Mouse (Mus musculus) E14TG2a.4 (cell line): ENCODE results near the gene Nnmt.

Experiments
- H3K27me3 ChIP-seq: 2 replicates; pipeline ENCODE4 v1.6.1; 2014; ENCODE audit warnings: low read length, control low read depth; ENCODE audit not compliant: insufficient read depth
- H3K36me3 ChIP-seq: 2 replicates; pipeline ENCODE4 v1.6.1; 2014; ENCODE audit warnings: low read length, control low read depth; ENCODE audit not compliant: insufficient read depth
- H3K4me1 ChIP-seq: replicated peaks from 2 replicates; pipeline ENCODE4 v1.6.1; 2014; ENCODE audit warnings: low read depth, low read length, control low read depth
- H3K4me3 ChIP-seq: replicated peaks from 2 replicates; pipeline ENCODE4 v1.5.1; 2014; ENCODE audit warnings: mild to moderate bottlenecking, low read length
- H3K9me3 ChIP-seq: 2 replicates; pipeline ENCODE4 v1.6.1; 2014; ENCODE audit warnings: low read length, control low read depth
- CTCF ChIP-seq: conservative IDR thresholded peaks from 2 replicates; pipeline ENCODE4 v1.5.1; 2014; ENCODE audit warnings: low read length
- NANOG ChIP-seq: IDR thresholded peaks from 2 replicates; pipeline ENCODE4 v1.6.1; 2014; ENCODE audit warnings: borderline replicate concordance, low read length, mixed read lengths
- POU5F1 ChIP-seq: IDR thresholded peaks from 2 replicates; pipeline ENCODE4 v1.6.1; 2014; ENCODE audit warnings: low read length, borderline replicate concordance

Gene Nnmt

DNA sequence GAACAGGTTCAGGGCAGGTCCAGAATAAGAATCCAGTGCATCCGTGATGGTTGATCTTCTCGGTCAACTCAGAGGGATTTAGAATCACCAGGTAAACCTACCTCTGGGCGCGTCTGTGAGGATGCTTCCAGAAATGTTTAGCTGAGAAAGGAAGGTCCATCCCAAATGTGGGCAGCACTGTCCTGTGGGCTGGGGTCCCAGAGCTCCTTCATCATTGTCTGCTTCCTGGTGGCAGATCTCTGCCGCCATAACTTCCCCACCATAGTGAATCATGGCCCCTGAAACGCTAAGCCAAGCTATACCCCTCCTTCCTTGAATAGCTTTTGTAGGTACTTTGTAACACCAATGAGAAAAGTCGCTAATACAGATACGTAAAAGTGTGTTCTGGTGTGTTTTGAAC, 36.7 kb upstream of the Nnmt start:
- H3K36me3 ChIP-seq: no peaks in the 10 kb centered on the region
- H3K9me3 ChIP-seq: peaks cover 12% of the 10 kb centered on the region
- TF ChIP-seq POU5F1: no peak
- TF ChIP-seq NANOG: no peak
- no peak for TF ChIP-seq CTCF
- peaks cover 26% of the 10 kb centered on the region for H3K27me3 ChIP-seq
- H3K4me1 ChIP-seq: no peaks in the 10 kb centered on the region
- no peak overlapping the region for H3K4me3 ChIP-seq

DNA sequence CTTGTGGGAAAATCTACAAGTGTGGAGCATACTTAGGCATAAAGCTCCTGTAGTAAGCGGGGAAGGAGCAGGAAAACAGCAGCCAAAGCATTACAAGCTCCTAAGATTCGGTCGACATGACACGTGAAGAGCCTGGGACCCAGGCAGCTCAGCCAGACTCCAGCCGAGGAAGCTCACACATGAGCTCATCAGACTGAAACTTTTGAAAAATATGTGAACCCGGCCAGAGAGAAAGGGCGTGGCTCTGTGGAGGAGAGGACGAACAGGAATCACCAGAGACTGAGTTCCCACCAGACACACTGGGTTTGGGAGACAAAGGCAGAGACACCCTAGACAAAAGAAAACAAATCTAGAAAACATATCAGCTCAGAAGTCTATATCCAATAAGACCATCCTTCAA, 35.9 kb upstream of the Nnmt start:
- H3K27me3 ChIP-seq: peaks cover 21% of the 10 kb centered on the region
- no peak overlapping the region for H3K4me3 ChIP-seq
- H3K36me3 ChIP-seq: no peaks in the 10 kb centered on the region
- no peak for TF ChIP-seq NANOG
- TF ChIP-seq POU5F1: no peak
- TF ChIP-seq CTCF: no peak
- H3K4me1 ChIP-seq: 0 out of 2 replicates have a peak, but pooled peaks cover 3% of the 10 kb centered on the region
- H3K9me3 ChIP-seq: peaks cover 12% of the 10 kb centered on the region

DNA sequence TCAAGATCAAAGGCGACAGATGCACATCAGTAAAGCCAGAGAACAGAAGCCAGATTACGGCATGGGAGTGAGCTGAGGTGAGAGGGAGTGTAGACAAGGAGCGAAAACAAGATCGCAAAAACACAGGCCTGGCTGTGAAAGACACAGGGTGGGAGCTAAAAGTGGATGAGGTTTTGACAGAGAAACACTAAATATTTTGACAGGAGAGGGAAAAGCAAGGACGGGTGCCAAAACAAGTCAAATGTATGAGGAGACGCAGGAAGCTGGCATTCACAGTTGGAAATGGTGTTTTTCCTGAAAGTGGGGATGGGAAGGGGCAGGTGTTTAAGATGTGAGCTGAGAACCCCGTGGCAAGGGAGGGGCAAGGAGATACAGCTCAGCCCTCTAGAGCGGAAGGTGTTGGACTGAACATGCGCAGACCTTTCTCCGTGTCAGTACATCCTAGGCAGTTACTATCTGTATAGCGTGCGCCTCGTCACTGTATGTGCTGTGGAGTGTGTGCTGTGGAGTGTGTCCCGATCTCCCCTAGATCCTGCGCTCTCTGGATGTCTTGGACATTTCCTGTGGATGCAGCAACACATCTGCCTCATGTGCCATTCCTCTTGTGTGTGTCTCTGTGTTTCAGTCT, 33.3 kb upstream of the Nnmt start:
- TF ChIP-seq CTCF: no peak
- TF ChIP-seq POU5F1: no peak
- no peak for TF ChIP-seq NANOG
- Histone ChIP-seq H3K4me3 (no peak overlapping the region), H3K4me1 (peaks cover 13% of the 10 kb centered on the region)

DNA sequence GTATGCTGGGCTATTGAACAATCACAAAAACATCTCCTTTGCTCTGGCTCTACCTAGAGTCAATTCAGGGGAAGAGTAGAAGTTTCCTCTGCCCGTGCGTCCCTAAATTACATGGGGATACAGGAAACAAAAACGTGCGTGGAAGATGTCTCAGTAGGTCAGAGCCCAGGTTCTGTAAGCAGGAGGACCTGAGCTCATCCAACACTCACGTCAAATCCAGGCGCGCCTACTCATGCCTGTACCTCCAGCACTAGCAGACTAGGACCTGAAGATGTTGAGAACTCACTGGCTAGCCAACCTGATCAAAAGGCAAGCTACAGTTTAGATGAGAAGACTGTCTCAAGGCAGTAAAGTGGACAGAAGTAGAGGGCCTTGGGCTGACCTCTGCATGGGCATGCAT, 32.2 kb upstream of the Nnmt start:
- Histone ChIP-seq H3K9me3 (no peaks in the 10 kb centered on the region), H3K4me3 (no peak overlapping the region), H3K4me1 (peaks cover 22% of the 10 kb centered on the region), H3K27me3 (peaks cover 19% of the 10 kb centered on the region), H3K36me3 (no peaks in the 10 kb centered on the region)
- no peak for TF ChIP-seq CTCF
- no peak for TF ChIP-seq POU5F1
- no peak for TF ChIP-seq NANOG

More for the DNA sequence above, 33.3 kb upstream of the Nnmt start:
- Histone ChIP-seq H3K9me3 (no peaks in the 10 kb centered on the region), H3K36me3 (no peaks in the 10 kb centered on the region), H3K27me3 (peaks cover 17% of the 10 kb centered on the region)

DNA sequence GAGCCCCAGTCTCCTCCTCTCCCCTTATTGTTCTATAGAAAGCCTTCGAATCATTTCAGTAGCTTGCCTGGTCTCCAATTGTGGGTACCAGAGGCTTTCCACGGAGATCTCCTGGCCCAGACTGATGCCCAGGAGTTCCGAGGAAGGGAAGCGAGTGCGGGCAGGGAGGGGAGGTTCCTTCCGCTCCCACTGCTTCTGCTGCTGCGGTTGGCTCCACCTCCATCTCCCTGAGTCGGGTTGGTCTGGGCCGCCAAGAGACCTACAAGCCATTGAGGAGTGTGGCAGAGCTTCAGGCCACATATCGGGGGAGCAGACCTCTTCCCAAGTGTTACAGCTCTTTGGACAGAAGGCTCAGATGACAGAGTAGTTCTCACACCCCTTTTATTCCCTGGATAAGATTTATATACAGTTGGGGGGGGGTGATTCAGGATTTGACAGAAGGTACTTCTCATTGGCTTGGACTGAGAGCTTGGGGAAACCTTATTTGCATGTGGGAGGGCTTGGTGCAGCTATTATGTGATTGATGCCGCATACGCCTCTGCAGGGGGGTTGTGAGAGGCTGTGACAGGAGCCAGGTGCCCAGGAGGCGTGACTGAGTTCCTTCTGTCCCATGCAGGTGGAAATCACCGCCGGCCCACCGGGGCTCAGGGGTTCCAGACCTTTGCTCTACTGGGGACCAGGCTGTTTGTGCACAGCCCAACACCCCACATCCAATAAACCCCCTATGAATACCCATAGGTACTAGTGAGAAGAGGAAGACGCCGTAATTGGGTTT, 30.8 kb upstream of the Nnmt start:
- TF ChIP-seq CTCF (no peak), NANOG (no peak), POU5F1 (no peak)
- H3K27me3 ChIP-seq: peaks cover 19% of the 10 kb centered on the region

DNA sequence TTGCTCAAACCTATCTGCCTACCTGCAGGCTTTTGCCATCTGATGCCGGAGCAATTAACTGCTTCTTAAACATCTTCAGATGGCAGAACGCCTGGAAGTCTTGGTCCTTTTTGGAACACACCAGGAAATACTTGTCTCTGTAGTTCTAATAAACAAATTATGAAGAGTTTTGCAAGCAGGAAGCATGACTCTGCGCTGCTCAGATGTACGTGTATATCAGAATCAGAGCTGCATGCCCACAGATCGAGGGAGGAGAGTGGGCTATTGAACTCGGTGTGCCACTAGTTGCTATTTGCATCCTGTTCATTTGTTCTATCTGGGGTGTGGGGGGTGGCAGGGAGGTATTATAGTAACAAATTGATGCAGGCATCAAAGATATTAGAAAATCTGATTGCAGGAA, 28.2 kb upstream of the Nnmt start:
- peaks cover 22% of the 10 kb centered on the region for H3K4me1 ChIP-seq
- no peak overlapping the region for H3K4me3 ChIP-seq
- TF ChIP-seq POU5F1 (no peak), NANOG (no peak), CTCF (no peak)
- peaks cover 7% of the 10 kb centered on the region; the same call in 1 of the 2 replicates for H3K9me3 ChIP-seq
- peaks cover 17% of the 10 kb centered on the region for H3K27me3 ChIP-seq
- H3K36me3 ChIP-seq: no peaks in the 10 kb centered on the region

More for the DNA sequence above, 30.8 kb upstream of the Nnmt start:
- Histone ChIP-seq H3K9me3 (no peaks in the 10 kb centered on the region), H3K36me3 (no peaks in the 10 kb centered on the region), H3K4me1 (peaks cover 22% of the 10 kb centered on the region), H3K4me3 (no peak overlapping the region)

DNA sequence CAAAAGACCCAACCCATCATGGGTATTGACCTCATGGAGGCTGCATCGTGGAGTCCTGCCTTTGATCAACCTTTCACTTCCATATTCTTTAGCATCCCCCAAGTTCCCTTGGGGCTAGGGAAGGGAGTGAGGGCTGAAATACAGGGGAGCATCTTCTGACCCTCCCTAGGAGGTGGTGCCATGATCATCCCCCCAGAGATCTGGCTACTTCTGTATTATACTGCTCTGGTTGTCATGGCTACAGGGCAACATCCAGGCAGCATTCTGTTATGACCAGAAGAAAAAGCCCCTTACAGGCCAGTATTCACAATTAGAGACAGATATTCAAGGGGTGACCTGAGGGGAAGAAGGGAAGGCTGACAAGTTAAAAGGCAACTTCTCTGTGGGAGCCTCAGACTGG, 14.3 kb upstream of the Nnmt start:
- Histone ChIP-seq H3K36me3 (no peaks in the 10 kb centered on the region), H3K4me3 (no peak overlapping the region), H3K9me3 (peaks cover 11% of the 10 kb centered on the region), H3K27me3 (no peaks in the 10 kb centered on the region; the same call in 1 of the 2 replicates), H3K4me1 (peaks cover 7% of the 10 kb centered on the region; the same call in 1 of the 2 replicates)
- no peak for TF ChIP-seq POU5F1
- TF ChIP-seq CTCF: no peak
- TF ChIP-seq NANOG: no peak

DNA sequence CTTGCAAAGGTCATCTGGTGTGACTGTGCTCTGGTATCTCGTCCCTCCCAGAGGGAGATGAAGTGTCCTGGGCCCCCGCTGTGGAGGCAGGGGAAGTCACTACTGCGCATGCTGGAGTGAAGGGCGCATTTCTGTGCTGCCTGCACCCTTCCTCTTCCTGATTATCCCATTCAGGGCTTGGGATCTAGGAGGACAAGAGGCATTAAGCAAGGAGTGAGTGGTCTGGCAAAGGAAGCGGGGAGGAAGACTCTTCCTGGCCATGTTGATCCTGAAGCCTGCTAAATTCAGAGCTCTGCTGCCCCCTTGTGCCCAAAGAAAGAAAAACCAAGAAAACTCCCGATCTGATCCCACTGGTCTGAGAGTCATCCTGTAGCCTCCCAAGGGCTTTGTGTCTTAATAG, 13.6 kb upstream of the Nnmt start:
- Histone ChIP-seq H3K27me3 (no peaks in the 10 kb centered on the region; the same call in 1 of the 2 replicates), H3K9me3 (peaks cover 11% of the 10 kb centered on the region), H3K4me3 (no peak overlapping the region), H3K4me1 (peaks cover 7% of the 10 kb centered on the region; the same call in 1 of the 2 replicates), H3K36me3 (no peaks in the 10 kb centered on the region)
- TF ChIP-seq POU5F1 (no peak), NANOG (no peak), CTCF (peak; percentile 56)

DNA sequence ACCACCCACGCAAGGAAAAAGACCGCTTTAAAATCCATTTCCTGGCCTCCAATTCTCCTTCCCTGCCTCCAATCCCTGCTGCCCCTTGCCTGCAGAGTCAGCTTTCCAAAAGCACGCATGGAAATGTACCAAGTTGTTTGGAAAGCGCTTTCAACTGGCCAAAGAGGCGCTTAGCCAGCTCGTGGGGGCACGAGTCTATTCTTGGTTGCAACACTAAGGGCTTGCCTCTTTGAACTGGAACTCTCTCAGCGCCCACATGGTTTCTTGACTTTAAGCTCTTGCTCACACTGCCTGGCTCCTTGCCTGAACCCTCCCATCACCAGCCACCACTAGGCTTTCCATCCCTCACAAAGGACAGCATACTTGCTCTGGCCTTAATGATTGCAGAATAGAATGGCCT, 13.2 kb upstream of the Nnmt start:
- no peaks in the 10 kb centered on the region; the same call in 1 of the 2 replicates for H3K27me3 ChIP-seq
- peaks cover 7% of the 10 kb centered on the region; the same call in 1 of the 2 replicates for H3K4me1 ChIP-seq
- no peak for TF ChIP-seq NANOG
- no peak for TF ChIP-seq CTCF
- no peak for TF ChIP-seq POU5F1
- peaks cover 11% of the 10 kb centered on the region for H3K9me3 ChIP-seq
- no peaks in the 10 kb centered on the region for H3K36me3 ChIP-seq
- H3K4me3 ChIP-seq: no peak overlapping the region
